Mouse (Mus musculus): Measurements from ENCODE around the gene Cfap161. TPM values are rescaled to one million over a fixed set of nuclear protein-coding genes. Genes with fewer than 3 reads are reported as not detected.

The Cfap161 gene
- polyA plus RNA-seq, 1 experiment from 2014 or later = 0.13 TPM

DNA sequence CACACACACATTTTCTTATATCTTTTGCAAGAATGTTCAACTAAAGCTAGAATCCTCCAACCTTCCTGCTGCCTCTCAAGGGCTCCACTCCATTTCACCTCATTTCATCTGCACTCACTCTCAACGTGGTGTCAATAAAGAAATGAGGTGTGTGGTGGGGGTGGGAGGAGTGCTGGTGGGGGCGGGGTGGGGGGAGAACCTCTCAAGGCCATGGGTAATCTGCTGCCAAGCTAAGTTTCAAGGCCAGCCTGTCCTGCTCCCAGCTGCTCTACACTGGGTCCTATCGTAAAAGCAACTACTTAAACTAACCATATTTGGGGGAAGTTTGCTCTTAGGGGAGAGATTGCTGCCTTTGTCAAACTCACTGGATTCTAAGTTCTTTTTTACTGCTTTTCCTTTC is 18.8 kb upstream of the Cfap161 start:
- DNase-seq (ENCODE audit: low spot score) = no peak
- H3K4me2 ChIP-seq (replicated peaks; ENCODE audit: low read depth) = no peak overlapping the region
- 0 out of 2 replicates have a peak, but pooled peaks have one; percentile 16 for ATAC-seq (ENCODE audit: low FRiP score, low TSS enrichment)
- H3K27ac ChIP-seq (replicated peaks) = peak overlapping the region; percentile 70
- no peak overlapping the region for H3K4me3 ChIP-seq (ENCODE audit: low read depth, low read length)
- WGBS = 38% methylated on average over 3 of the region's 3 CpGs
- peaks cover 7% of the 10 kb centered on the region for H3K4me1 ChIP-seq (replicated peaks; ENCODE audit: control insufficient read depth, insufficient read depth)
- no peak overlapping the region for H3K9ac ChIP-seq (ENCODE audit: low read length)
- no peaks in the 10 kb centered on the region for H3K36me3 ChIP-seq (ENCODE audit: control insufficient read depth, insufficient read depth, low read length)
- no peaks in the 10 kb centered on the region for H3K9me3 ChIP-seq (ENCODE audit: control insufficient read depth, low read length)
- TF ChIP-seq EP300 (optimal IDR thresholded peaks at IDR 0.05) (no peak), CTCF (IDR thresholded peaks at IDR 0.05; ENCODE audit: low read depth) (no peak)
- no peaks in the 10 kb centered on the region for H3K27me3 ChIP-seq (ENCODE audit: control insufficient read depth, insufficient read depth, low read length)

DNA sequence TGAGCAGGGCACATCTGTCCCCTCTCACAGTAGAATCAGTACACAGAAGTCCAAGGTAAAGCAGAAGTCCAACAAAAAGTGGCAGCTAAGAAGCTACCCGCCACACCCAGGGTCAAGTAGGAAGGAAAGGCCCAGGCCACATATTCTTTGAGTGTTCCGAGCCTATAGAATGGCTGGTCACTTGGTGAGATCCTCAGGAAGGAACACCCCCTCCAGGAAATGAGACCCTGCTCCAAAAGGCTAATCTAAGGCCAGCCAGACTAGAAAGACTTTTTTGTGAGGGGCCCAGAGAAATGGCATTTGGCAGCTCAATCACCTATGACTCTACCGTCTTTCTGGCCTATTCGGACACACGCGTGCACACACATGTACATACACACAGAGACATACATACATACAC is 18.3 kb upstream of the Cfap161 start:
- no peaks in the 10 kb centered on the region for H3K9me3 ChIP-seq (ENCODE audit: control insufficient read depth, low read length)
- 0 out of 2 replicates have a peak overlapping the region, but pooled peaks have one; percentile 25 for H3K27ac ChIP-seq (replicated peaks)
- ATAC-seq (ENCODE audit: low FRiP score, low TSS enrichment) = no peak
- TF ChIP-seq EP300 (optimal IDR thresholded peaks at IDR 0.05) = no peak
- no peak for TF ChIP-seq CTCF (IDR thresholded peaks at IDR 0.05; ENCODE audit: low read depth)
- 89% methylated on average over 6 of the region's 6 CpGs for WGBS
- peaks cover 7% of the 10 kb centered on the region for H3K4me1 ChIP-seq (replicated peaks; ENCODE audit: control insufficient read depth, insufficient read depth)
- no peak for DNase-seq (ENCODE audit: low spot score)
- H3K4me3 ChIP-seq (ENCODE audit: low read depth, low read length) = no peak overlapping the region
- no peak overlapping the region for H3K9ac ChIP-seq (ENCODE audit: low read length)
- no peak overlapping the region for H3K4me2 ChIP-seq (replicated peaks; ENCODE audit: low read depth)
- H3K27me3 ChIP-seq (ENCODE audit: control insufficient read depth, insufficient read depth, low read length) = no peaks in the 10 kb centered on the region
- no peaks in the 10 kb centered on the region for H3K36me3 ChIP-seq (ENCODE audit: control insufficient read depth, insufficient read depth, low read length)

DNA sequence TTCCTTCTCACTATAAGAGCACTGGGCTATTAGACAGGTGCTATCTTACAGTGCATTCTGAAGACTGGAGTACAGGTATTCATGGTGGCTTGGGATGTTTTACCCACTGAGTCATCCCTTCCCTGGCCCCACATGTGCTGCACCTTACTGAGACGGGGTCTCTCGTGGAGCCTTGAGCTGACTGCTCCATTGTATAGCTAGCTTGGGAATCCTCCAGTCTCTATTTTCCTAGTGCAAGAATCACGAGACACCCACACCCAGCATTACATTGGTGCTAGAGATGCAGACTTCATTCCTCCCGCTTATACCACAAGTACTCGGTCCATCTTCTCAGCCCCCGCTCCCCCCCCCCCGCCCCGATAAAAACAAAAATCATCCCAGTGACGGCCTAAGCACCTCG is 17.9 kb upstream of the Cfap161 start:
- Histone ChIP-seq H3K27ac (replicated peaks) (0 out of 2 replicates have a peak overlapping the region, but pooled peaks have one; percentile 25), H3K4me2 (replicated peaks; ENCODE audit: low read depth) (no peak overlapping the region), H3K36me3 (ENCODE audit: control insufficient read depth, insufficient read depth, low read length) (no peaks in the 10 kb centered on the region), H3K4me3 (ENCODE audit: low read depth, low read length) (no peak overlapping the region), H3K4me1 (replicated peaks; ENCODE audit: control insufficient read depth, insufficient read depth) (peaks cover 7% of the 10 kb centered on the region), H3K9me3 (ENCODE audit: control insufficient read depth, low read length) (no peaks in the 10 kb centered on the region), H3K9ac (ENCODE audit: low read length) (no peak overlapping the region), H3K27me3 (ENCODE audit: control insufficient read depth, insufficient read depth, low read length) (no peaks in the 10 kb centered on the region)
- TF ChIP-seq CTCF (IDR thresholded peaks at IDR 0.05; ENCODE audit: low read depth) (no peak), EP300 (optimal IDR thresholded peaks at IDR 0.05) (no peak)
- no peak for DNase-seq (ENCODE audit: low spot score)
- no peak for ATAC-seq (ENCODE audit: low FRiP score, low TSS enrichment)
- WGBS = 86% methylated on average over 10 of the region's 10 CpGs

DNA sequence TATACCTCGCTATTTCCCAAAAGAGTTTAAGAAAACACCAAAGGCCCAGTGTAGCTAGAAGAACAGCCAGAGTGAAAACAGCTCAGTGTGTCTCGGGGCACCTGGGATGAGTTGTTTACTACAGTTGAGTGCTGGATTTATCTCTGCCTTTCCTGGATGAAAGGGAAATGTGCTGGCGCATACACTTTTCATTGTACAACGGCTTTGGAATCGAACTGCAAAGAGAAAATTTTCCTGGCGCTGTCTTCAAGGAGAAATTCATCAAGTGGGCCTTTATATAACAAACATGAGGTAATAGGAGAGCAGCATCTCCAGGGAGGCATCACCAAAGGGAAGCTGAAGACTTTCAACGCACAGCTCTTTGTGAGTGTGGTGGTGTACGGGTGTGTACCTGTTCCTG is 17.2 kb upstream of the Cfap161 start:
- H3K4me1 ChIP-seq (replicated peaks; ENCODE audit: control insufficient read depth, insufficient read depth) = peaks cover 7% of the 10 kb centered on the region
- no peak for TF ChIP-seq EP300 (optimal IDR thresholded peaks at IDR 0.05)
- no peak for TF ChIP-seq CTCF (IDR thresholded peaks at IDR 0.05; ENCODE audit: low read depth)
- no peak for DNase-seq (ENCODE audit: low spot score)

DNA sequence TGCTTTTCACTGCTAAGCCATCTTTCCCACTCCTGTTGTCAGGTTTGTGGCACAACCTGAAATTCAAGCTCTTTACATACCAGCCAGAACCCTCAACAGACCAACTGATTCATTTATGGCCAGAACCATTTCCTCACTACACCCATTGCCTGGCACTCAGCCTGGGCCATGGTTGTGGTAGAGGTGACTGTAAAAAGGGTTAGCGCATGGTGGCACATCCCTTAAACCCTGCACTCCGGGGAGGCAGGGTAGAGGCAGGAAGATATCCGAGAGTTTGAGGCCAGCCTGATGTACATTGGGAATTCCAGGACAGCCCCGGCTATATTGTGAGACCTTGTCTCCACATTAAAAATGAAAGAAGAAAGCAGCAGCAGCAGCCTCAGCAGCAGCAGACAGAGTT is 16.8 kb upstream of the Cfap161 start:
- Histone ChIP-seq H3K9ac (ENCODE audit: low read length) (no peak overlapping the region), H3K4me3 (ENCODE audit: low read depth, low read length) (no peak overlapping the region), H3K9me3 (ENCODE audit: control insufficient read depth, low read length) (no peaks in the 10 kb centered on the region), H3K27ac (replicated peaks) (peak overlapping the region; percentile 56; the same call in 1 of the 2 replicates), H3K36me3 (ENCODE audit: control insufficient read depth, insufficient read depth, low read length) (no peaks in the 10 kb centered on the region), H3K27me3 (ENCODE audit: control insufficient read depth, insufficient read depth, low read length) (no peaks in the 10 kb centered on the region), H3K4me1 (replicated peaks; ENCODE audit: control insufficient read depth, insufficient read depth) (peaks cover 7% of the 10 kb centered on the region), H3K4me2 (replicated peaks; ENCODE audit: low read depth) (no peak overlapping the region)
- ATAC-seq (ENCODE audit: low FRiP score, low TSS enrichment) (no peak), DNase-seq (ENCODE audit: low spot score) (no peak)
- TF ChIP-seq EP300 (optimal IDR thresholded peaks at IDR 0.05) = no peak
- TF ChIP-seq CTCF (IDR thresholded peaks at IDR 0.05; ENCODE audit: low read depth) = no peak
- 81% methylated on average over 4 of the region's 4 CpGs for WGBS

More for the DNA sequence above, 17.2 kb upstream of the Cfap161 start:
- peak; percentile 38; the same call in 1 of the 2 replicates for ATAC-seq (ENCODE audit: low FRiP score, low TSS enrichment)
- no peaks in the 10 kb centered on the region for H3K36me3 ChIP-seq (ENCODE audit: control insufficient read depth, insufficient read depth, low read length)
- peak overlapping the region; percentile 56; the same call in 1 of the 2 replicates for H3K27ac ChIP-seq (replicated peaks)
- H3K9me3 ChIP-seq (ENCODE audit: control insufficient read depth, low read length) = no peaks in the 10 kb centered on the region
- no peak overlapping the region for H3K4me3 ChIP-seq (ENCODE audit: low read depth, low read length)
- 59% methylated on average over 8 of the region's 8 CpGs for WGBS
- no peaks in the 10 kb centered on the region for H3K27me3 ChIP-seq (ENCODE audit: control insufficient read depth, insufficient read depth, low read length)
- H3K9ac ChIP-seq (ENCODE audit: low read length) = no peak overlapping the region
- H3K4me2 ChIP-seq (replicated peaks; ENCODE audit: low read depth) = no peak overlapping the region

DNA sequence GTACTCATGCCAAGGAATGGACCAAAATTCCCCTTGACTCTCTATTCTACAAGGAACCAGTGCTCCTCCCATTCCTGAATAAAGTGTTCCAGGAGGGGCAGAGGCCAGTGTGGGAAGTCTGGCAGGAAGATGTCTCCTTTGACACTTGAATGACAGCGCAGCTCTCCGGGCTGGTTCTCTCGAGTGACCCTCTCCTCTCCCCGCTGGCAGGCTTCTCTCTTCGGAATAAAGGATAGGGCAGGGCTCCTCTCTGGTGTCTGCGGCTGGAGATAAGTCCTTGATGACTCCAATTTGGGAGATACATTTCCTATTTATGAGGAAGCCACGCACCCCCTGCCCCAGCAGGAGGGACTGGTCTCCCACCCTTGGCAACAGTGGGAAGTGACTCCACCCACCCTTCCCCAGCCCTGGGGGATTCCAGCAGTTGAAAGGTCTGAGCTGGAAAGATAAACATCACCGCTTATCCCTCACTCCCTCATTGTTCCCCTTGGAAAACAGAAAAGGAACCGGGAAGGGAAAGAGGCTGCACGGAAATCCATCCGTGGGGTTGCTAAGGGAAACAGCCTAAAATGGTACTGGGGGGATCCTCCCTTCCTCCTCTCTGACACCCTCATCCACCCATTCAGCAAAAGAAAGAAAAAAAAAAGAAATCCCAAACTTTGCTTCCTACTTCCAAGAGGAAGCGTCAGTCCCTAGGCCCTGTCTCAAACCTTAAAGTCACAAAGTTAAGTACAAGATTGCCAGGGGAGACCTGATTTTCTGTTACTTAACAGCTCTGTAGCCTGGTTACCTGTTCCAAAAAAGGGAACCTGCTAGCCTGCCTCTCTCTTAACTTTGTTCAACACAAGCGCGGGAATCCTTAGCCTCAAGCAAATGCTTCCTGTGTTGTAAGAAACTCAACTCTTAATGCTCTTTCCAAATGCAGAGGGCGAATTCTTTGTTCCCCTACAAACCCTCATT is 15.7 kb upstream of the Cfap161 start:
- Histone ChIP-seq H3K4me1 (replicated peaks; ENCODE audit: control insufficient read depth, insufficient read depth) (peaks cover 7% of the 10 kb centered on the region), H3K36me3 (ENCODE audit: control insufficient read depth, insufficient read depth, low read length) (no peaks in the 10 kb centered on the region), H3K27me3 (ENCODE audit: control insufficient read depth, insufficient read depth, low read length) (no peaks in the 10 kb centered on the region), H3K4me2 (replicated peaks; ENCODE audit: low read depth) (peak overlapping the region; percentile 14; the same call in 1 of the 2 replicates), H3K27ac (replicated peaks) (peak overlapping the region; percentile 13), H3K4me3 (ENCODE audit: low read depth, low read length) (no peak overlapping the region), H3K9ac (ENCODE audit: low read length) (no peak overlapping the region), H3K9me3 (ENCODE audit: control insufficient read depth, low read length) (no peaks in the 10 kb centered on the region)
- TF ChIP-seq EP300 (optimal IDR thresholded peaks at IDR 0.05) = no peak
- TF ChIP-seq CTCF (IDR thresholded peaks at IDR 0.05; ENCODE audit: low read depth) = no peak
- DNase-seq (ENCODE audit: low spot score) = no peak
- whole genome bisulfite sequencing = 23% methylated on average over 15 of the region's 15 CpGs
- ATAC-seq (ENCODE audit: low FRiP score, low TSS enrichment) = no peak
